Comparison of ENCODE assay signal across 19 mouse cellular contexts in genomic region chr19:55797834-55798233, GRCm38 (mm10). TPM values are rescaled to one million over a fixed set of nuclear protein-coding genes. Genes with fewer than 3 reads are reported as not detected.
DNase-seq lines count a peak whose midpoint lies in the region; ATAC-seq lines count a peak whose summit lies in the region.
"Had no signal": no experiment of that assay in that cellular context is flagged by ENCODE, and none has a peak within 500 bp of the region (broad histone marks: within the 10 kb centered on the region; RNA-seq: fewer than 3 reads in every experiment).

No protein-coding gene starts in this region.

- no peak overlapping the region for H3K4me3 ChIP-seq in kidney, embryonic 15.5 days (replicated peaks)
- H3K4me3 ChIP-seq in intestine, embryonic 15.5 days (replicated peaks) = no peak overlapping the region
- H3K4me3 ChIP-seq: heart, embryonic 13.5 days; layer of hippocampus, adult 2 months; limb, embryonic 13.5 days had no signal

- no peaks in the 10 kb centered on the region for H3K36me3 ChIP-seq in kidney, embryonic 15.5 days
- no peaks in the 10 kb centered on the region for H3K36me3 ChIP-seq in intestine, embryonic 15.5 days

- H3K4me1 ChIP-seq in kidney, embryonic 15.5 days = peaks cover 49% of the 10 kb centered on the region
- peaks cover 33% of the 10 kb centered on the region; the same call in 1 of the 2 replicates for H3K4me1 ChIP-seq in intestine, embryonic 15.5 days (replicated peaks)

- WGBS in kidney, embryonic 15.5 days = 55% methylated on average over 3 of the region's 3 CpGs
- 63% methylated on average over 3 of the region's 3 CpGs for WGBS in intestine, embryonic 15.5 days
- WGBS in large intestine, adult 2 months = 26% methylated on average over 3 of the region's 3 CpGs

- no peak overlapping the region for H3K27ac ChIP-seq in kidney, embryonic 15.5 days
- no peak overlapping the region for H3K27ac ChIP-seq in intestine, embryonic 15.5 days
- H3K27ac ChIP-seq: heart, embryonic 13.5 days; layer of hippocampus, adult 2 months; limb, embryonic 13.5 days had no signal

- no peak for ATAC-seq in kidney, embryonic 15.5 days (replicated peaks; ENCODE audit: low FRiP score)
- ATAC-seq in intestine, embryonic 15.5 days = peak; percentile 72
- ATAC-seq: hindbrain, embryonic 16.5 days had no signal

- H3K27me3 ChIP-seq in kidney, embryonic 15.5 days = no peaks in the 10 kb centered on the region
- H3K27me3 ChIP-seq in intestine, embryonic 15.5 days (replicated peaks) = no peaks in the 10 kb centered on the region
- H3K27me3 ChIP-seq: heart, embryonic 13.5 days; limb, embryonic 13.5 days had no signal

- H3K9me3 ChIP-seq in kidney, embryonic 15.5 days (replicated peaks) = no peaks in the 10 kb centered on the region
- H3K9me3 ChIP-seq in intestine, embryonic 15.5 days = no peaks in the 10 kb centered on the region
- H3K9me3 ChIP-seq: heart, embryonic 13.5 days; limb, embryonic 13.5 days had no signal

- H3K4me2 ChIP-seq in kidney, embryonic 15.5 days = no peak overlapping the region
- H3K4me2 ChIP-seq in intestine, embryonic 15.5 days (replicated peaks) = no peak overlapping the region
- H3K4me2 ChIP-seq: heart, embryonic 13.5 days; limb, embryonic 13.5 days had no signal

- DNase-seq in kidney, adult 11 months = peak; percentile 79
- peak; percentile 89 for DNase-seq in kidney, adult 9 months
- DNase-seq in large intestine, adult 2 months (ENCODE audit: low read depth, low spot score) = peak; percentile 65
- DNase-seq in right cerebral cortex, postnatal 10 days (ENCODE audit: low spot score in 2 of 2) = no peak
- DNase-seq in adrenal gland, postnatal 14 days = no peak
- DNase-seq: cerebellum, adult 18-20 months; cerebellum, postnatal 25 days; embryo, embryonic 11 days; layer of hippocampus, postnatal 36 days; lung, adult 2 months; lung, postnatal 4 days; right cerebral cortex, postnatal 4 days; thymus, postnatal 25 days had no signal

- H3K9ac ChIP-seq in kidney, embryonic 15.5 days = no peak overlapping the region
- no peak overlapping the region for H3K9ac ChIP-seq in intestine, embryonic 15.5 days
- H3K9ac ChIP-seq: heart, embryonic 13.5 days; limb, embryonic 13.5 days had no signal

RNA-seq across cellular contexts. Expression of gene Tcf7l2, which starts 56.2 kb away (rescaled TPM):
- 61.3 and 61.7 TPM in 2 replicates for polyA plus RNA-seq in kidney, embryonic 15.5 days (2015; fragmentation: Nextera tagmentation; extraction: Ambion mirVana)
- 65.0 and 78.9 TPM in 2 replicates for polyA plus RNA-seq in intestine, embryonic 15.5 days (2015; fragmentation: Nextera tagmentation; extraction: Ambion mirVana)
- 22.0 and 37.3 TPM in 2 replicates for polyA plus RNA-seq in large intestine, adult 2 months (2012; rRNA removed)
- total RNA-seq in adrenal gland, postnatal 14 days (2021) = 26.6 and 29.7 TPM in 2 replicates

Comparison
In these comparisons a context has a peak if more than half of its experiments do, and no peak if none do; other contexts are left out.
1. DNase-seq: peak in kidney, adult 11 months (single experiment), kidney, adult 9 months (single experiment) and large intestine, adult 2 months (single experiment); none in right cerebral cortex, postnatal 10 days (0 of 2) and adrenal gland, postnatal 14 days (single experiment).